Mouse (Mus musculus) adrenal gland, postnatal 10 days (tissue): ENCODE results near the gene Ifit1bl1. TPM values are rescaled to one million over a fixed set of nuclear protein-coding genes. Genes with fewer than 3 reads are reported as not detected.
"Not testable (repeated sequence)": the region's sequence is repeated elsewhere in the genome, so short reads cannot be mapped to it uniquely, and the experiment has no call there.

Experiments used
- DNase-seq: peaks from one replicate; pipeline ENCODE4 v3.0.0; 2021; ENCODE audit warnings: mixed read lengths
- long read RNA-seq, 2 experiments: library from polyadenylated mRNA; stranded (forward); transcript quantifications; one replicate each; pipeline ENCODE4 v2.0.0; 2021
- total RNA-seq, 2 experiments: library from RNA; stranded (reverse); gene quantifications; 2 replicates each; pipeline ENCODE4 v1.2.3; 2021

Ifit1bl1 gene
- total RNA-seq, result under 1 TPM; 0.15 to 0.30 TPM
- long read RNA-seq, experiment 1, result 0 reads
- long read RNA-seq, experiment 2, result 0 reads

- not testable (repeated sequence) for DNase-seq
Observed at GRCm38 (mm10) chr19:34601888-34602287, at the start of gene Ifit1bl1. Gene Ifit1bl1 (minus strand): TSS chr19:34601956.

GRCm38 (mm10) chr19:34650997-34651396 is 49.2 kb upstream of the Ifit1bl1 start:
- DNase-seq, result no peak

GRCm38 (mm10) chr19:34650276-34650675 is 48.5 kb upstream of the Ifit1bl1 start:
- DNase-seq, result no peak

- DNase-seq, result not testable (repeated sequence)
Observed at GRCm38 (mm10) chr19:34647630-34648029, 45.9 kb upstream of the Ifit1bl1 start.

GRCm38 (mm10) chr19:34642616-34643015 is 40.9 kb upstream of the Ifit1bl1 start:
- no peak for DNase-seq

GRCm38 (mm10) chr19:34640623-34641022 is 38.9 kb upstream of the Ifit1bl1 start, which contains the start of the genes Ifit1bl2 and Ifit1:
Gene Ifit1bl2 (minus strand): TSS chr19:34640743.
Gene Ifit1 (plus strand): TSS chr19:34640871.
- DNase-seq, result peak; percentile 10

- DNase-seq, result peak; percentile 73
Observed at GRCm38 (mm10) chr19:34636933-34637557, 35.3 kb upstream of the Ifit1bl1 start.

GRCm38 (mm10) chr19:34633484-34633883 is 31.7 kb upstream of the Ifit1bl1 start:
- no peak for DNase-seq

GRCm38 (mm10) chr19:34631487-34631886 is 29.7 kb upstream of the Ifit1bl1 start:
- no peak for DNase-seq

GRCm38 (mm10) chr19:34627496-34627895 is 25.7 kb upstream of the Ifit1bl1 start:
- no peak for DNase-seq

- DNase-seq, result no peak
Observed at GRCm38 (mm10) chr19:34624663-34625062, 22.9 kb upstream of the Ifit1bl1 start.

- DNase-seq, result no peak
Observed at GRCm38 (mm10) chr19:34623781-34624180, 22.0 kb upstream of the Ifit1bl1 start.

GRCm38 (mm10) chr19:34620871-34621270 is 19.1 kb upstream of the Ifit1bl1 start:
- no peak for DNase-seq

GRCm38 (mm10) chr19:34612243-34613001 is 10.7 kb upstream of the Ifit1bl1 start:
- DNase-seq, result not testable (repeated sequence)

- DNase-seq, result not testable (repeated sequence)
Observed at GRCm38 (mm10) chr19:34610118-34610517, 8.4 kb upstream of the Ifit1bl1 start.

- DNase-seq, result peak; percentile 25
Observed at GRCm38 (mm10) chr19:34607237-34608051, 5.7 kb upstream of the Ifit1bl1 start, which contains the start of gene Ifit3b. Gene Ifit3b (plus strand): TSS chr19:34607970.

GRCm38 (mm10) chr19:34605472-34605871 is 3.7 kb upstream of the Ifit1bl1 start:
- no peak for DNase-seq

- DNase-seq, result not testable (repeated sequence)
Observed at GRCm38 (mm10) chr19:34599250-34599649, 2.5 kb downstream of the Ifit1bl1 start.

GRCm38 (mm10) chr19:34598341-34598740 is 3.4 kb downstream of the Ifit1bl1 start:
- peak; percentile 79 for DNase-seq

- DNase-seq, result no peak
Observed at GRCm38 (mm10) chr19:34596811-34597210, 4.9 kb downstream of the Ifit1bl1 start.

GRCm38 (mm10) chr19:34594523-34594922 is 7.2 kb downstream of the Ifit1bl1 start:
- not testable (repeated sequence) for DNase-seq

- DNase-seq, result no peak
Observed at GRCm38 (mm10) chr19:34593456-34593855, 8.3 kb downstream of the Ifit1bl1 start.
